Mouse (Mus musculus): ENCODE data around the gene Rita1.

The Rita1 gene

GRCm38 (mm10) chr5:120600946-120601668 is 11.3 kb downstream of the Rita1 start:
- no peak for DNase-seq

GRCm38 (mm10) chr5:120599625-120600024 is 12.8 kb downstream of the Rita1 start:
- no peak for DNase-seq

GRCm38 (mm10) chr5:120594485-120594884 is 17.9 kb downstream of the Rita1 start:
- no peak for DNase-seq

- DNase-seq = no peak
Observed at GRCm38 (mm10) chr5:120592141-120592540, 20.2 kb downstream of the Rita1 start.

- no peak for DNase-seq
Observed at GRCm38 (mm10) chr5:120590356-120591010, 21.9 kb downstream of the Rita1 start.

- DNase-seq = peak; percentile 99
Observed at GRCm38 (mm10) chr5:120588569-120589094, 23.8 kb downstream of the Rita1 start, which contains the start of the genes Tpcn1 and Iqcd. Tpcn1 (minus strand) TSS chr5:120588673. Iqcd (plus strand) TSS chr5:120589016.

- no peak for DNase-seq
Observed at GRCm38 (mm10) chr5:120587940-120588568, 24.3 kb downstream of the Rita1 start.

- no peak for DNase-seq
Observed at GRCm38 (mm10) chr5:120587616-120587926, 24.8 kb downstream of the Rita1 start.

- DNase-seq = peak; percentile 61
Observed at GRCm38 (mm10) chr5:120586741-120587615, 25.4 kb downstream of the Rita1 start.

- DNase-seq = no peak
Observed at GRCm38 (mm10) chr5:120584968-120585367, 27.4 kb downstream of the Rita1 start.

GRCm38 (mm10) chr5:120583511-120583910 is 28.9 kb downstream of the Rita1 start:
- DNase-seq = no peak

- DNase-seq = no peak
Observed at GRCm38 (mm10) chr5:120582002-120582401, 30.4 kb downstream of the Rita1 start.

GRCm38 (mm10) chr5:120579898-120580626 is 32.3 kb downstream of the Rita1 start:
- no peak for DNase-seq

- DNase-seq = no peak
Observed at GRCm38 (mm10) chr5:120579211-120579897, 33.0 kb downstream of the Rita1 start.

- DNase-seq = peak; percentile 58
Observed at GRCm38 (mm10) chr5:120578504-120579081, 33.8 kb downstream of the Rita1 start.

GRCm38 (mm10) chr5:120577935-120578441 is 34.4 kb downstream of the Rita1 start:
- no peak for DNase-seq

GRCm38 (mm10) chr5:120576781-120577301 is 35.5 kb downstream of the Rita1 start:
- DNase-seq = no peak

GRCm38 (mm10) chr5:120574469-120575063 is 37.8 kb downstream of the Rita1 start:
- DNase-seq = no peak

- DNase-seq = no peak
Observed at GRCm38 (mm10) chr5:120571056-120571740, 41.2 kb downstream of the Rita1 start.
